Mouse (Mus musculus): ENCODE measurements at regions not wholly inside any gene's neighbourhood (a gene's known extent, or its start where the extent isn't known, plus 50 kb on each side); places are given as distances from the start of the nearest gene placed in this dataset.

- no peak for DNase-seq (ENCODE audit: inconsistent ontology term)
Observed at GRCm38 (mm10) chr15:88472351-88473100, 127.6 kb upstream of the Zdhhc25 start.

DNA sequence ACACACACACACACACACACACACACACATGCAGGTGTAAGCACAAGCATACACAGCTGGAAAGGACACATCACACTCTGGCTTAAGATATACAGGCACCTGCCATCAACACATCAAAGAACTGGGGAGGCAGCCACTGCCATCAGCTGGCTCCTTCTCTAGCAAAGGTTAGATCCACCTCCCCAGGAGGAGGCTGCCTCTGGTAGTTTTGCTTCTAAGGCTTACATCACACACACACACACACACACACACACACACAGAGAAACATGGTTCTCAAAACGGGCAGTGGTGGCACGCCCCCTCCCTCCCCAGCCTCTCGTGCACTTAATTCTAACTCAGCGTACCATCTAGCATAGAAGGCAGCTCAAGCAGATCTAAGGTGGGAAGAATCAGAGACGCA, 126.9 kb upstream of the Zdhhc25 start:
- DNase-seq (ENCODE audit: inconsistent ontology term), result no peak

DNA sequence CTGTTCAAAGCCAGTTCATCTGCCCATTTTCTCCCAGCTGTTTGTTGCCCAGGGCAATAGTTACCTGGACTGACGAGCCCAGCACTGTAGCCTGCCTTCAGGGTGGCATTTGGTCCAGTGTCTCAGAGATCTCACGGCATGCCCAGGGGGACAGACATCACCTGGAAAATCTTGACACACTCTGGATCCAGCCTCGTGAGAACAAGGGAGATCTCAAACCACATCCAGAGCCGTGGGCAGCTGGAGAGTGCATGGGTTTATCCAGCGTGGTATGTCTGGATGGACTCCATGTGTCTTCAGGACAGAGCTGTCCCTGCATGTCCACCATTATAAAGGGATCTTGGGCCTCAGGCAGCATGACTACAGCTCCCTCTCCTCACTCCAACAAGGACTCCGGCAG, 116.6 kb upstream of the Zdhhc25 start:
- DNase-seq (ENCODE audit: inconsistent ontology term), result no peak

DNA sequence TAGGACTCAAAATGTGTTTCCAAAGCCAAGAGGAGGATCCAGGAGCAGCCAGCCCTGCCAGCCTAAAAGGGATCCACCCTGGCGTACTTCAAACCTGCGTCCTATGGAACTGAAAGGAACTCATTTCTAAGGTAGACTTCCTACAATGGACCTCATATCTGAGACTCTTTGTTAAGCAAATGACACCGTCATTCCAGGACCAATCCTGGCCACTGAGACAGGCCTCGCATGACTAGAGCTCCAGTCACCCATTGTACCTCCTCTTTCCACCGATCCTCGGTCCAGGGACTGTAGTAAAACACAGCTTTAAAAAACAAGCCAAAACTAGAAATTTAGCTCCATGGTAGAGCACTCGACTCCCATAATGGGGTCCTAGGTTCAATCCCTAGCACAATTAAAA, 110.4 kb upstream of the Zdhhc25 start:
- DNase-seq (ENCODE audit: inconsistent ontology term), result no peak

DNA sequence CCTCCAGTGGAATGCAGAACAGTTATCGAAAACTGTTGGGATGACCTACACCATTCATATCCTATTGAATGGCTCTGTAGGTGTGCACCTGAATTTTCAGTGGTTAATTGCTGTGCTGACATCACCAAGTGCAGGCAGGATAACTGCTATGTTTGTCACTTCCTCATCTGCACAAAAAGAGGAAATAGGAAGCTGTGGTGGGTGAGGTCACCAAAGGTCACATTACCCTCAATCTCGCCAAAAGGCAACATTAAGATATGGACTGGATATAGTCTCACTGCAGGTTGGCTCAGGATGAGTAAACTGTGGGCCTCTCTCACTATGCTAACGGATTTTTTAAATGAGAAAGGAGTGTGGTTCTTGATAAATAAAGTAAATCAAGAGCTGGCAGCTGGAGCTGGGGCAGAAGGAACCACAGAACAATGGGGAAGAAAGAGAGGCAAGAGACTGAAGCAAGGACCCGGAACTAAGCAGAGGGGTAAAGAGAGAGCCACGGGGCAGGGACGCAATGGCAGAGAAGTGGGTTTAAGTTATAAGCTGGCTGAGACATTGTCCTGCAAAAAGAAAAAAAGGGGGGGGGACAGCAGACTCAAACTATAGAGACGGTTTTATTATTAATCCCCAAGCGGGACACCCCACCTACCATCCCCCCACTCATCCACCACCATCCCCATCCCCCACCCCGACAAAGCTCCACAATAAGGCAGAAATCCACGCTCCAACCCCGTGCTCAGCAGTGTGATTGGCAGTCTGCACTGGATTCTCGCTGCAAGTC, 109.6 kb upstream of the Zdhhc25 start:
- DNase-seq (ENCODE audit: inconsistent ontology term), result no peak

DNA sequence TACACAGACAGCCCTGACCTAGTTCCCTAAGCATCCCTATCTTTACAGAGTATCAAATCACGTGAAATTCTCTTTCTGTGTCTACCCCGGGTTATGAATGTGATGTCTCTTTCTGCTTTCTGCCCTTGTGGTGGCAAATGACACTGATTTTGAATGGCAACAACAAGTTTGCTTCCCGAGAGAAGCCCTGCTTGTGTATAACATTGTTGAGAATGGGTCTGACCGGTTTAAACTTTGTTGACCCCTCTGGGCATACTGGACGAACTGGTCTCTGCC, 109.1 kb upstream of the Zdhhc25 start:
- no peak for DNase-seq (ENCODE audit: inconsistent ontology term)

- no peak for DNase-seq (ENCODE audit: inconsistent ontology term)
Observed at GRCm38 (mm10) chr15:88497957-88498356, 102.1 kb upstream of the Zdhhc25 start.

- DNase-seq (ENCODE audit: inconsistent ontology term), result peak; percentile 78
Observed at GRCm38 (mm10) chr15:88502311-88502710, 97.8 kb upstream of the Zdhhc25 start.

- DNase-seq (ENCODE audit: inconsistent ontology term), result no peak
Observed at GRCm38 (mm10) chr15:88503896-88504295, 96.2 kb upstream of the Zdhhc25 start.

DNA sequence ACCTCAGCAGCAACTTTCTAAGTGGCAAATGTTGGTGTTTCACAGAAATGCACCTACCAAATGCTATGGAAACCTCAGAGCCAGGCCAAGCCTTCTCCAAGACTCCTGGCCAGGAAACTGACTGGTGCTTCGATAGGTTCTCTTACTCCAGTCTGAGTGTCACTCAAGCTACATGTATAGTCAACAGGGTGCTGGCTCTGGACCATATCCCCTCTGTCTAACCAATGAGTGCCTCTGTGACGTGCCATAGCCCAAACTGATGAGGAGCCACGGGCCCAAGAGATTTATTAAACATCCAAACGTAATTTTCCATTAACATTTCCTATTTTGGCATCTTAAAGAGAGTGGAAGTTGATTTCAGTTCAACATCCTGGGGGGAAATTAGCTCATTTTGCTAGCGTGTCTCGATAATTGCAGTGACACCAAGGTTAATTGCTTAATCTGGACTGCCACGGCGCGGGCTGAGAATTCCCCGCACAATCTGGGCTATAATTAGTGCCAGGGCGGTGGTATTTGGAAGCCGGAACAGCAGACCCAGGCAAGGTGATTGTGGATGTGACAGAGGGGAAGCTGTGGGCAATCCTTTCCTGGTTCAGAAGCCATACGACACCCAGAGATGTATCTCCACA, 94.5 kb upstream of the Zdhhc25 start:
- DNase-seq (ENCODE audit: inconsistent ontology term), result peak; percentile 16

- DNase-seq (ENCODE audit: inconsistent ontology term), result no peak
Observed at GRCm38 (mm10) chr15:88507886-88508285, 92.2 kb upstream of the Zdhhc25 start.

DNA sequence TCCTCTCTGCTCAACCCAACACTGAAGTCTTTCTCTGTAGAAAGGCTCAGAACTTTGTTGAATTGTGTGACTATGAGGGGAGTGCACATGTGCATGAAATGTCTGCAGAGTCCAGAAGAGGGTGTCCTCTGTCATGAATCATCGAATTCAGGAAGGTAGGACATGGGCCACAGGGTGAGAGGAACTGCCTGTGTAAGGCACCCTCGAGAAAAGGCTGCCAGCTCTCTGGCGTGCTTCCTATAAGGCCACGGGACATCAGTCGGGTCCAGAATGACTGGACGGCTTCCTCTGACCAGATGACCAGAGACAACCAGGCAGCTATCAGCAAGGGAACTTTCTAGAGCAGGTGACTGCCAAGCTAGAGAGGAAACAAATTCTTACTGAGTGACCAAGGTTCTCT, 91.1 kb upstream of the Zdhhc25 start:
- no peak for DNase-seq (ENCODE audit: inconsistent ontology term)

GRCm38 (mm10) chr15:88509626-88510025, 90.5 kb upstream of the Zdhhc25 start:
- DNase-seq (ENCODE audit: inconsistent ontology term), result peak; percentile 52

GRCm38 (mm10) chr15:88514091-88514490, 86.0 kb upstream of the Zdhhc25 start:
- no peak for DNase-seq (ENCODE audit: inconsistent ontology term)

DNA sequence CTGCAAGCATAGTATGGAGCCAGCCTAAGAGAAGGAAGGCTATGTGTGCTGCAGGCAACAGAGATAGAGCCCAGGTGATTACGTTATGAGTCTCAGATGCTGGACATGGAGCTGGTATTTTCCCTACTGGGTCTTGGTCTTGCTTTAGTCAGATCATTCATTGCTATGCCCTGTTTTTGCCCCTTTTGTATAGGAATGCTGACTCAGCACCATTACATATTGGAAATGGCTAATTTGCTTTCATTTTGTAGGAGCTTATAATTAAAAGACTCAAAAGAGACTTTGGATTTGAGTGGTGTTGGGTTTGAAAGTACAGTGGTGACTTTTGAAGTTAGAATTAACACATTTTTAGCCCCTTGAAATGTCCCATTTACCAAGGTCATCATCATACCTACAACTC, 68.9 kb upstream of the Zdhhc25 start:
- DNase-seq (ENCODE audit: inconsistent ontology term), result no peak

GRCm38 (mm10) chr15:88532008-88532407, 68.1 kb upstream of the Zdhhc25 start:
- DNase-seq (ENCODE audit: inconsistent ontology term), result no peak

DNA sequence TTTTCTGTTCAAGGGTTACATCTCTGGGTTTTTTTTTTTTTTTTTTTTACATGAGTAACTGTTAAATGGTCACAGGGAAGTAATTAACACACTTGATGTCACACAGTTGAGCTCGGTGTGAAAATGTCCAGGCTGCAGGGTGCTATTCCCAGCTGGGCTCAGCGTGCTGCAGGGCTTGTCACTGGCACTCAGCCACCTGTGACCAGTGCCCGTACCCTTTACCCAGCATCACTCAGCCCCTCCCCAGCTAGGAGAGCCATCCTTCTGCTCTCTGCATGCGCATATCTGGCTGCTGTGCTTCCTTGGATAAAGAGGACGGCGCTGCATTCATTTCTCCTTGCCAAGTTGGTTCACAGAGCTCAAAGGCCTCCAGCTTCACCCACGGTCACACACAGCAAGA, 66.7 kb upstream of the Zdhhc25 start:
- DNase-seq (ENCODE audit: inconsistent ontology term), result no peak

- DNase-seq (ENCODE audit: inconsistent ontology term), result no peak
Observed at GRCm38 (mm10) chr15:88535516-88535915, 64.6 kb upstream of the Zdhhc25 start.

- DNase-seq (ENCODE audit: inconsistent ontology term), result peak; percentile 23
Observed at GRCm38 (mm10) chr15:88537190-88537589, 62.9 kb upstream of the Zdhhc25 start.

DNA sequence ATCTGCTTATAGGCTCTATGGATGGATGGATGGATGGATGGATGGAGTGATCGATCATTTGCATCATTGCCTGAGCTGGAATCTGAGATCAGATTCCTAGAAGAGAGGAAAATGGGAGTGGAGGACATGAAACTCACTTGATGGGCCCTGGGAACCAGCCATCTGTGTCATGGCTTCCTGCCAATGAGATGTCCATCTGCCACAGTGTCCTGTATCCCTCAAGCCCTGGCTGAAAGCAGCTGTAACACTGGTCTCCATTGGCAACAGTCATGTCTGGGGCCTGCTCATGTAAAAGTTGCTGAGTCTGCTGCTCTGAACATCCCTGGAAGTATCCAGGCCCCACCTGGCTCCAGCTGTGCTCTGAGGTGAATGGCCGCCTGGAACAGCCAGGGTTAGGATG, 57.5 kb upstream of the Zdhhc25 start:
- DNase-seq (ENCODE audit: inconsistent ontology term), result no peak

DNA sequence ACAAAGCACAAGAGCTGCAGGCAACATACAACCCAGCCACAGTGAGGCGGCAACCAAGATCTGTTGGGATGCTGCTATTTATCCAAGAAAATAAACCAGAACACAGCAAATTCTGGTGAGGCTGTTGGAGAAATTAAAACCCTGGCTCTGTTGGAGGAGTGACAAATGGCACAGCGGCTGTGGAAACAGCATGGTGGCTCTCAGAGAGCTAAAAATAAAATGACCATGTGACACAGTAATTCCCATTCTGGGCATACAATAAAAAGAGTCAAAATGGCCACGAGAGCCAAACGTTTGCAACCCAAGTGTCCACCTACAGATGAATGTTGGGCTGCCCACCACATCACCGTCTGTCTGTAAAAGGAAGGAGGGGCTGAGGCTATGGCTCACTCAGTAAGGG, 55.9 kb upstream of the Zdhhc25 start:
- DNase-seq (ENCODE audit: inconsistent ontology term), result no peak

DNA sequence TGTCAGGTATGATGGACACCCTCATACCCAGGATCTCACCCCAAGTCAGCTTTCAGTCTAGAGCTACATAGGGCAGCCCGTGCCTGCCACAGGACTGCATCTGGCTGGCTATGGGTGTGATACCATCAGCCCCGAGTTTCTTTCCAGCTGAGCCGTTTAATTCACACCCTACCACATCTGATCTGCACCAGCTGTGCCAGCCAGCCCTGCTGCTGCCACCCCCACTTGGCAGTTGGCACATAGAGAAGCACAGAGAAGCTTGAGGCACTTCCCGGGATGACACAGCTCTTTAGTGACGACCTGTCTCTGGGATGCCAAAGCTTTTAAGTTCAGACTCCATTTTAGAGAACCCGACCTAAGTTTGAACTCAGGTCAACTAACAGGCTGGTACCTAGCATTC, 51.8 kb upstream of the Zdhhc25 start:
- DNase-seq (ENCODE audit: inconsistent ontology term), result no peak
